Mouse (Mus musculus): Measurements from ENCODE around the gene Gcnt7.

DNA sequence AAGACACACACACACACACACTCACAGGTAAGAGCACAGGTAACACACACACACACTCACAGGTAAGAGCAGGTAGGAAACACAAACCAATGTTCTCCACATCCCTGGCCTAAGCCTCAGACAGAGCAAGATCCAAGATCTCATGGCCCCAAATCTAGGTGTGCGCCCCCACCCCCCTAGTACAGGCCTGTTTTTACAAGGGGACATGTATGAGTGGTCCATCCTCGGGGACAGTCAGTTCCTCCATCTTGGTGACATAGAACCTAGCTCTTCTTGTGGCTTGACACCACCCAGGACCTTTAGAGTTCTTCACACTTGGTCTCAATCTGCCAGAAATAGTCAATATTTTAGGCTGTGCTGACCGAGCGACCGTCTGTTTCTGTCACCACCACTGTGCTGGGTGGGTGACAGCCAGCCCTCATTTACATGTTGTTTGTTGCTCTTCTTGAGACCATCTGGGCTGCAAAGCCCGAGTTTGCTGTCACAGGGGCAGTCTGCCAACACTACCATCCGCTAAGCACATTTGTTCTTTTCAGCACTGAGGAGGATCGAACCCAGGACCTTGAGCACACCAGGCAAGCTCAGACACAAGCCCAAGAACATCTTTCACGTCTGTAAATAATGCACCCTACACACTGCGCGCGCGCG lies 25.5 kb upstream of the Gcnt7 start:
- TF ChIP-seq EP300 (IDR thresholded peaks at IDR 0.05; ENCODE audit: low read depth) = no peak
- TF ChIP-seq CTCF (IDR thresholded peaks at IDR 0.05; ENCODE audit: low read depth) = no peak
